Mouse (Mus musculus) forebrain, embryonic 12.5 days (tissue): ENCODE data around the gene Hoxd9. TPM values are rescaled to one million over a fixed set of nuclear protein-coding genes. Genes with fewer than 3 reads are reported as not detected.

Experiments used
- ATAC-seq: fragments of 200-750 bp; cut with Nextera tagmentation; 2 replicates; pipeline ENCODE4 v1.8.0; 2017; ENCODE audit warnings: moderate TSS enrichment; ENCODE audit not compliant: low FRiP score
- H3K27ac ChIP-seq: fragments of 300-500 bp; sonication (generic); 2 replicates; pipeline ENCODE4 v1.5.1; 2016; ENCODE audit warnings: mild to moderate bottlenecking
- H3K27me3 ChIP-seq: fragments of 300-500 bp; sonication (generic); 2 replicates; pipeline ENCODE4 v1.6.1; 2016; ENCODE audit warnings: mild to moderate bottlenecking
- H3K36me3 ChIP-seq: fragments of 300-500 bp; sonication (generic); replicated peaks from 2 replicates; pipeline ENCODE4 v1.6.1; 2016; ENCODE audit warnings: mild to moderate bottlenecking
- H3K4me1 ChIP-seq: fragments of 300-500 bp; sonication (generic); 2 replicates; pipeline ENCODE4 v1.6.1; 2016
- H3K4me2 ChIP-seq: fragments of 300-500 bp; sonication (generic); 2 replicates; pipeline ENCODE4 v1.6.1; 2016; ENCODE audit warnings: mild to moderate bottlenecking, moderate library complexity
- H3K4me3 ChIP-seq: fragments of 300-500 bp; sonication (generic); replicated peaks from 2 replicates; pipeline ENCODE4 v1.5.1; 2016; ENCODE audit warnings: mild to moderate bottlenecking
- H3K9ac ChIP-seq: fragments of 300-500 bp; sonication (generic); 2 replicates; pipeline ENCODE4 v1.6.1; 2016; ENCODE audit warnings: mild to moderate bottlenecking
- H3K9me3 ChIP-seq: fragments of 300-500 bp; sonication (generic); 2 replicates; pipeline ENCODE4 v1.6.1; 2016
- WGBS: fragments of 180-500 bp; shearing (Covaris S2); methylation state at CpG from one replicate; pipeline ENCODE4 v1.1.7; 2016; 5-methylcytosine and 5-hydroxymethylcytosine counted together
- polyA plus RNA-seq: library from polyadenylated mRNA; unstranded; fragments of >200 nt; fragmentation: Nextera tagmentation; extraction: Ambion mirVana; gene quantifications from 2 replicates; pipeline ENCODE4 v1.2.1, GENCODE M21; 2016

The Hoxd9 gene
- polyA plus RNA-seq, 1 experiment from 2014 or later = not detected

DNA sequence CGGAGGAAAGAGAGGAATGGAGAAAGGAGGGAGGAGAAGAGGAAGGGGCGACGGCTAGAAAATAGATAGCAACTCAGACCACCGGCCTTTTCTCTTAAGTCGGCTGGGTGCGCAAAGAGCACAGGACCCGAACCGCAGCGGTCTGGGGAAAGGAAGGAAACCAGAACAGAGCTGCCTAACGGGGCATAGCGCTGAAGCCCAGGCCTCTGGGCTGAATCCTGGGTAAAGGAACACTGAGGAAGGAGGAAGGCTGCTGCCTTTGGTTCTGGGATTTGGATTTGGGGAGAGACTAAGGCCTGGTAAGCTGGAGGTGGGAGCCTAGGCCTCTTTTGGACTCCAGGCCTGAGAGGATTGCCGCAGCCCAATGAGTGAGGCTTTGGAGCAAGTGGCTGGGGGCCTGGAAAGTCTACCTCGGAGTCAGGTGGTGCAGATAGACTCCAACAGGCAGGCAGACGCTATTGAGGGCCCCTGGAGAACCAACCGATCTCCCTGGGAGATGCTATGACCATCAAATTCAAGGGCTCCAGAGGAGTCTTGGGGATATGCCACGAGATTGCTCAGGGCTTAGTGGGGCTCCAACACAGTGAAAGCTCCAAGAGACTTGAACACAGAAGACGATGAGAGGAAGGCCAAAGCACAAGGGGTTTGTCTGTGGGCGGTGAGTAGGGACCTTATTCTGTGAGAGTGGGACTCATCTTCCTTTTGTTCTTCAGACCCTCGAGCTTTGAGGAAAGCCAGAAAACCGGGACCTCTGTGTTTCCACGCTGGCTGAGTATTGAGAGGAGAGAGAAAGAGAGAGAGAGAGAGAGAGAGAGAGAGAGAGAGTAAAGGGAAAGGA, 16.7 kb upstream of the Hoxd9 start:
- no peak overlapping the region for H3K4me3 ChIP-seq
- no peaks in the 10 kb centered on the region for H3K36me3 ChIP-seq
- peaks cover 13% of the 10 kb centered on the region for H3K4me1 ChIP-seq
- 2% methylated on average over 21 of the region's 21 CpGs for WGBS
- H3K9me3 ChIP-seq = no peaks in the 10 kb centered on the region
- no peak overlapping the region for H3K27ac ChIP-seq
- ATAC-seq = no peak
- H3K9ac ChIP-seq = no peak overlapping the region
- peaks cover 98% of the 10 kb centered on the region for H3K27me3 ChIP-seq
- no peak overlapping the region for H3K4me2 ChIP-seq

DNA sequence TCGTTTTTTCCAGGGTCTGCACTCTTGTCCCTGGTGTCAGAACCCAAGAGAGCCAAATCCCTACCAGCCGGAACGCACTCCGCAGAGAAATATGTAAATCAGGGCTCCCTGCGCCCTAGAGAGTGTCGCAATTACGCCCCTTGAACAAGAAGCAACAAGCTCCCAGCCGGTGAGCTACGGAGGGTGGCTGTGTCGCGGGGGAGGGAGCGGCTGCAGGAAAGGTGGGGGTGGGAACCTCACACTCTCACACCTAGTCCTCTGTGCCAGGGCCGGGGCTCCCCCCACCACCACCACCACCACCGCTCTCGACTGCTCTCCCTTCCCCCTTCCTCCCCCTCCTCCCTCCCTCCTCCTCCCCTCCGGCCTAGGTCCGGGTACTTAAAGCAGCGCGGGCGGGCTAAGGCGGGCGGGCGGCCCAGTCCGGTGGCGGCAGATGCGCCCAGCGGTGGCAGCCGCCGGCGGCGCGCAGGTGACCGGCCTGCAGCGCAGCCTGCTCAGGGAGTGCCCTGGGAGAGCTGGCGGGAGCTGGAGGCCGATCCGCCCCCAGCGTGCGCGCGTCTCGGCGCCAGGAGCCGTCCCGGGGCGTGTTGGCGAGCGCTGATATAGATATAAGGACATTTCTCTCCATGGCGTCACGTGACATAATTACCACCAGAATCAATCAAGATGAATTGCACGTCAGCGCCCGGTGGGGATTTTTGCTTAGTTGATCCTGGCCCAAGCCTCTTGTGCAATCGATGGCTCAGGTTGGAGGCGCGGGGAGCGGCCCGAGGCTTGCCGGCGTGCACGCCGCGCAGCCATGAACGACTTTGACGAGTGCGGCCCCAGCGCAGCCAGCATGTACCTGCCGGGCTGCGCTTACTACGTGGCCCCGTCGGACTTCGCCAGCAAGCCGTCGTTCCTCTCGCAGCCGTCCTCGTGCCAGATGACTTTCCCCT, 15.7 kb upstream of the Hoxd9 start:
- H3K9ac ChIP-seq = no peak overlapping the region
- WGBS = under 1% methylated on average over 60 of the region's 78 CpGs
- no peak overlapping the region for H3K27ac ChIP-seq
- H3K4me2 ChIP-seq = peak overlapping the region; percentile 8; the same call in 1 of the 2 replicates
- peak; percentile 30; the same call in 1 of the 2 replicates for ATAC-seq
- no peaks in the 10 kb centered on the region for H3K9me3 ChIP-seq
- H3K27me3 ChIP-seq = peaks cover 95% of the 10 kb centered on the region
- peak overlapping the region; percentile 25 for H3K4me3 ChIP-seq
- H3K4me1 ChIP-seq = peaks cover 13% of the 10 kb centered on the region
- H3K36me3 ChIP-seq = no peaks in the 10 kb centered on the region

DNA sequence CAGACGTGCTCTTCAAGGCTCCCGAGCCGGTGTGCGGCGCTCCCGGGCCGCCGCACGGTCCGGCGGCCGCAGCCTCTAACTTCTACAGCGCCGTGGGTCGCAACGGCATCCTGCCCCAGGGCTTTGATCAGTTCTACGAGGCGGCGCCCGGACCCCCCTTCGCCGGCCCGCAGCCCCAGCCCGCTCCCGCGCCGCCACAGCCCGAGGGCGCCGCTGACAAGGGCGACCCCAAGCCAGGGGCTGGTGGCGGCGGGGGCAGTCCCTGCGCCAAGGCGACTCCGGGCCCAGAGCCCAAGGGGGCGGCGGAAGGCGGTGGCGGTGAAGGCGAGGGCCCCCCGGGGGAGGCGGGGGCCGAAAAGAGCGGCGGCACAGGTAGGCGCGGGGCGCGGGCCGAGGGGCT, 14.7 kb upstream of the Hoxd9 start:
- ATAC-seq = no peak
- Histone ChIP-seq H3K4me1 (peaks cover 13% of the 10 kb centered on the region), H3K36me3 (no peaks in the 10 kb centered on the region), H3K4me2 (peak overlapping the region; percentile 8), H3K9ac (no peak overlapping the region), H3K27me3 (peaks cover 95% of the 10 kb centered on the region), H3K9me3 (no peaks in the 10 kb centered on the region), H3K27ac (no peak overlapping the region), H3K4me3 (peak overlapping the region; percentile 25)
- WGBS = 2% methylated on average over 43 of the region's 51 CpGs

DNA sequence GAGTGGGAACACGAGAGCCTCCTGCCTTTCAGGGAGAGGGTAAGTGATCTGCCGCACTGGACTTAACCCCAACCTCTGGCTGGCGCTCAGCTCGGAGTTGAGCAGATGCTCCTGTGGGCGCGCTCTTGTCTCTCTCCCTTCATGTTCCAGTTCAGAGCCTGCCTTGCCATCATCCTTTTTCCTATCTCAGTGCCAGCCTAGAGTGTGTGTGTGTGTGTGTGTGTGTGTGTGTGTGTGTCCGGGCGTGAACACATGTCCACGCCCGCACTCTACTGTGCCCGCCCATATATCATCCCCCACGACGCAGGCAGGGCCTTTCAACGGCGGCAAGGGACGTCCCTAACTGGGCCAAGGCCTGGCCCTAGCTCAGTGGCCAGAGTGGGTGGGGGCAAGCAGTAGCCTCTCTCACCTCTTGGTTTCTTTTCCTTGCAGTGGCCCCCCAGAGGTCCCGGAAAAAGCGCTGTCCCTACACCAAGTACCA, 14.0 kb upstream of the Hoxd9 start:
- H3K36me3 ChIP-seq = no peaks in the 10 kb centered on the region
- no peak overlapping the region for H3K4me2 ChIP-seq
- no peak overlapping the region for H3K9ac ChIP-seq
- H3K4me1 ChIP-seq = peaks cover 13% of the 10 kb centered on the region
- no peak overlapping the region for H3K4me3 ChIP-seq
- H3K9me3 ChIP-seq = no peaks in the 10 kb centered on the region
- H3K27ac ChIP-seq = no peak overlapping the region
- WGBS = 2% methylated on average over 18 of the region's 18 CpGs
- no peak for ATAC-seq
- H3K27me3 ChIP-seq = peaks cover 94% of the 10 kb centered on the region

DNA sequence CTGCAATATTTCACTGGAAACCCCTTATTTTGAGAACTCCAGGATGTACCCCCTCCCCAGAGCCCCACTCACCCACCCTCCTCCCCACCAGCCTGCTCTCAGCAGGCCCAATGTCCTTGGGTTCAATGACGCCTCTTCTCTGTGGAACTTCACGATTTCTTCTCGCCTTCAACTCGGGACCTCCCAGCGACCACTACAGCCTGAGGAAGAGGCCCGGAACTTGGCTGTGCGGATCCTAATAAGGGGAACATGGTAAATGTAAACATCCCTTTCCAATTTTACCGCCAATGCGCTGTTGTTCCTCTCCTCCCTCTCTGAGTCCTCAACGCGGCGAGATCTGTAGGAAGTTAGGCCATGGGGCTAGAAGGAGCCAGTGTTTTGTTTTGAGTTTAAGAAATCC, 13.4 kb upstream of the Hoxd9 start:
- WGBS = 0% methylated on average over 12 of the region's 12 CpGs
- no peak overlapping the region for H3K4me3 ChIP-seq
- no peak for ATAC-seq
- H3K4me2 ChIP-seq = no peak overlapping the region
- H3K4me1 ChIP-seq = peaks cover 13% of the 10 kb centered on the region
- H3K9ac ChIP-seq = no peak overlapping the region
- H3K9me3 ChIP-seq = no peaks in the 10 kb centered on the region
- H3K36me3 ChIP-seq = no peaks in the 10 kb centered on the region
- H3K27me3 ChIP-seq = peaks cover 92% of the 10 kb centered on the region
- no peak overlapping the region for H3K27ac ChIP-seq

DNA sequence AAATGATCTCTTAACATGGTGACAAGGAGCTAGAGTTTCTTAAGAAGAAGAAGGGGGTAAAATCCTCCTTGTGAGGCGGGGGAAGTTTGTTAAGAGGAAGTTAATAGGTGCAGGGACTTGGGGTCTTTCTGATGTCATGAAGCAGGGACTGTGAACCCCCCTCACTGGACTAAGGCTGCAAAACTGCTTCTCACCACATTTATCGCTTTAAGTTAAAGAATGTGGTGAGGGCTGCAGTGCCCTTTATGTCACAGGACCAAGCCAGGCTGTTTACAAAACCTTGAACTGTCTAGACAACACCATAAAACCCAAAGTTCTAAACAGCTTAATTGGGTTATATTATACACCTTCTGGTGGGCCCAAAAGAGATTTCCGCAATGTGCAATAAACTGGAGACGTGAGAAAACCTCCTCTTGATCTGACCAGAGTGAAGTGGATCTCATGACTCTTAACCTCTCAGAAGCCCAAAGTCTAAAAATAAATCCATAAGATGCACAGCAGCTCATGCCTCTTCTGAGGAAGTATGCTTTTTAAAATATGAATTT, 12.4 kb upstream of the Hoxd9 start:
- Histone ChIP-seq H3K9ac (no peak overlapping the region), H3K4me1 (peaks cover 13% of the 10 kb centered on the region), H3K27ac (no peak overlapping the region), H3K36me3 (no peaks in the 10 kb centered on the region), H3K9me3 (no peaks in the 10 kb centered on the region), H3K27me3 (peaks cover 92% of the 10 kb centered on the region), H3K4me2 (no peak overlapping the region), H3K4me3 (no peak overlapping the region)
- WGBS = 12% methylated on average over 4 of the region's 4 CpGs
- no peak for ATAC-seq

DNA sequence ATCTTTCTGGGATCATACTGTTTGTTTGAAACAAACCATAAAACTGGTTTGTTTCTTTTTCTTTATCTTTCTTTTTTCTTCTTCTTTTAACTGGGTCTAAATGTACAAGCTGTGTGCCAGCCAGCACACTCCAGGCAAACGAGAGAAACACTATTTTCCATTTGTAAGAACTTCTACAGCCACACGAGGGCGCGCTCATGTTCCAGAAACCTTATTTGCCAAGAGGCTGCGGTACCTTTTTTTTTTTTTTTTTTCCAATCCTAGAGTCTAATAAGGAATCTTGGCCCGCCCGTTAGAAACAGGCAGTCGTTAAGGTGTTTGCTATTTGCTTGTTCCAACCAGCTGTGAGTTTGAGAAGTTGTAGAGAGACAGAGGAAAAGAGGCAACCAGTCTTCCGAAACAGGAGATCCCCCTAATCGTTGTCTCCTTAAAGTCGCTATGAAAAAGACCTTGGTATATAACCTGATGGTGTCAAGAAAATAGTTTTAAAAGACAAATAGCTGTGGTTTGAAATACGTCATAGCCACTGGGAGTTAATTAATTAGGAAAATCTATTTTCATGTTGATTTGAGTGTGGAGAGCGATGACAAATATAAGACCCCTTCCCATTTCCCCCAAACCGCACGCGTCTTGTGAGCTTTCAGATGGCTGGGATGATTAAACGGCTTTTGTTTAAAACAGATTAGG, 11.1 kb upstream of the Hoxd9 start:
- Histone ChIP-seq H3K27ac (no peak overlapping the region), H3K4me1 (peaks cover 14% of the 10 kb centered on the region), H3K4me3 (no peak overlapping the region), H3K27me3 (peaks cover 87% of the 10 kb centered on the region), H3K9me3 (no peaks in the 10 kb centered on the region), H3K4me2 (no peak overlapping the region), H3K9ac (no peak overlapping the region), H3K36me3 (no peaks in the 10 kb centered on the region)
- 4% methylated on average over 17 of the region's 17 CpGs for WGBS
- no peak for ATAC-seq

DNA sequence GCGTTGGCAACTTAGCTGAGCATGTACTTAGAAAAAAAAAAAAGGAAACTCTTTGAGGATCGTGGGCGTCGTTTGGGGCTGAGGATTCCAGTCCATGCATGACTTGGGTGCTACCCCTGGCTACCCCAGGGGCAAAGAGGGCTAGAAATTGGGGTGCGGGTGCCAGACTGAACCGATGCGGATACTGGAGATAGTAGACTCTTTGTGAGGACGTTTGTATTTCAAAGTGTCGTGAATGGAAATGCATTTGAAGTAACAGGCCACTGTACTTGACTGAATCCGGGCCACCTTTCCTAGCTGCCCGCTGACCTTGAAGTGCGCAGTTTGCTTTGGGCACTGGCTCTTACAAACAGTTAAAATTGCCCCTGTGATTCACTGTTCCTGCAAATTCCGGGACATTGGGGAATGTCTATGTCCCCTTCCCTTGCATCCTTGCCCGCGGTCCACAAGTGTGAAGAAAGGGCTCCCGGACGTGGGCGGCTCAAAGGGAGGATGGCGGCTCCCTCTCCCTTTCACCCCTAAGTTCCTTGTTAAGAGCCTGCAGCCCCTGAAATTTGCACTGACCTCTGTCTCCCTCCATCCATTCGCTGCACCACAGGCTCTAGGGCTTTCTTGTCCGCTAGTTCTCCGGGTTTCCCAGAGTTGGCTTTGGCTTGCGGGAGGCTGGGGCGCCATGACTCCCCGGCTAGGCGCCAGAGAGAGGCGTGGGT, 10.4 kb upstream of the Hoxd9 start:
- Histone ChIP-seq H3K27me3 (peaks cover 87% of the 10 kb centered on the region), H3K4me1 (peaks cover 12% of the 10 kb centered on the region), H3K4me2 (no peak overlapping the region), H3K9ac (no peak overlapping the region), H3K4me3 (no peak overlapping the region), H3K9me3 (no peaks in the 10 kb centered on the region), H3K27ac (no peak overlapping the region), H3K36me3 (no peaks in the 10 kb centered on the region)
- WGBS = 2% methylated on average over 27 of the region's 27 CpGs
- no peak for ATAC-seq

DNA sequence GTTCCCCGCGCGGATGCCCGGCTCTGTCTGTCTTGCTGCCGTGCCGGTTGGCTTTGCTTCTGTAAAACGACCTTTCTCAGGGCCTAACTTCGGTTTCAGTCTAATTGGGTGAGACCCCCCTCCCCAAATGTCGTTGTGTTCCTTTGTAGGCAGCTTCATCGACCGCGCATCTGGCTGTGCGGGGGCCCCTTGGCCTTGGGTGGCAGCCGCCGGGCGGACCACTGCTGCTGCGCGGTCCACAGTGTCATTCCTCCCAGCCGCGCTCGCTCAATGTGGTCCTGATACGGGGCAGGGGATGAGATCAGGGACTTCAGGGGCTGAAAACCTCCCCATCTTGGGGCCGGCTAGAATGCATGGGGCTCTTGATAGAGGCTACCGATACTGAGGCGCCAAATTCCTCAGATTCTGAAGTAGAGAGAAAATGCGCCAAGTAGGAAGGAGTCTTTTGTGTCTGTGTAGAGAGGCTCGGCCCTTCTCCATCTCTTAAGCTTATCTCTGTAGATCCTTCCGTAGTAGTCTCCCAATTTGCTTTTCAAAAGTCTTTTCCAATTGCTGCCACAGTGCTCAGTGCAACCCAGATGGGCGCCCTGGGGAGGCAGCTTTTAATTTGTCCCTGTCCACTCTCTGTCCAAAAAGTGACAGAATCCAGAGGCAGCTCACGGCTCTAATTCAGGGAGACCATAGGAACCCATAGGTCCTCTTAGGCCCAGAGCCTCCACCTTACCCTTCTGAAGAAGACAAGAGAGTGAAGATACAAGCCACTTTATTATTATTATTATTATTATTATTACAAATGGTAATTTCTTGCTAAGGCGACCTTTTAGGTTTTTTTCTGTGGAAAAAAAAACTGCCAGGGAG, 9.6 kb upstream of the Hoxd9 start:
- Histone ChIP-seq H3K36me3 (no peaks in the 10 kb centered on the region), H3K4me3 (no peak overlapping the region), H3K27me3 (peaks cover 87% of the 10 kb centered on the region), H3K4me2 (no peak overlapping the region), H3K9ac (no peak overlapping the region), H3K9me3 (no peaks in the 10 kb centered on the region), H3K27ac (no peak overlapping the region), H3K4me1 (peaks cover 5% of the 10 kb centered on the region; the same call in 1 of the 2 replicates)
- ATAC-seq = no peak
- 1% methylated on average over 31 of the region's 31 CpGs for WGBS

DNA sequence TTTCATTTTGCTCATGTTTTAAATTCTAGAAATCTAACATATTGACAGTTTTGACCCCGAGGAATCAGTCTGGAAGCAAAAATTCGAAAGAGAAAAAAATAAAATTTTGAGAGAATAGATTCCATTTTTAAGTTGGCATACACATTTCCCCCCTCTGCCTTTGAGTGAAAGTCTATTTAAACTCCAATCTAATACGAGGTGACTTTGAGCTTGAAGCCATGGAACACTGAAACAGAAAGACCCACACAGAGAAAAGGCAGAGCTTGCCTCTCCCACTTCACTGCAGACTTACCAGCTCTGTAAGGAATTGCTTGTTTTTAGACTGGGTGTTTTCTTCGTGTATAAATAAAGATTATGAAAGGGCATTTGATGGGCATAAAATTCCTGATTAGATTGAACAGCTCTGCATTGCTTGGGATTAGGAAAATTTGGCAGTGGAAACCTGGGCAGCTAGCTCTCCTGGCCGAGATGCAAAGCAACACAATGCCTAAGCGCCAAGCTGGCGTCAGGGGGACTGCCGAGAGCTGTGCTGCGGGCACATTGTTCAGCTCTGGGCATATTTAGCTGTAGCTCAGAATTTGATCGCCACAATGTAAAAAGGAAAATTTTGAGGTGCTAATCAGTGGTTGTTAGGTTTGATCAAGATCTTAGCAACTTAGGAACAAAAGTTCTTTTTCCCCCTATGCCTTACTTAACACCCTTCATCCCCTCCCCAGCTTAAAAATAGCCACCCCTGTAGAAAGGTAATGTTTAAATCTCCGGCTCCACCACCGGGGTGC, 8.5 kb upstream of the Hoxd9 start:
- Histone ChIP-seq H3K36me3 (no peaks in the 10 kb centered on the region), H3K9me3 (no peaks in the 10 kb centered on the region), H3K27ac (no peak overlapping the region), H3K4me1 (peaks cover 4% of the 10 kb centered on the region; the same call in 1 of the 2 replicates), H3K4me2 (no peak overlapping the region), H3K27me3 (peaks cover 87% of the 10 kb centered on the region), H3K9ac (no peak overlapping the region), H3K4me3 (no peak overlapping the region)
- 4% methylated on average over 12 of the region's 12 CpGs for WGBS
- ATAC-seq = no peak
